Mouse (Mus musculus) lung, adult 2 months (tissue): ENCODE measurements at regions not wholly inside any gene's neighbourhood (a gene's known extent, or its start where the extent isn't known, plus 50 kb on each side); places are given as distances from the start of the nearest gene placed in this dataset.

Source experiments
- CTCF ChIP-seq: fragments of 200-500 bp; IDR thresholded peaks from 2 replicates; pipeline ENCODE4 v1.5.1; 2011; ENCODE audit warnings: mild to moderate bottlenecking, low read length, control low read depth; ENCODE audit not compliant: insufficient read depth
- POLR2A ChIP-seq: fragments of 200-500 bp; IDR thresholded peaks from 2 replicates; pipeline ENCODE4 v1.6.1; 2011; ENCODE audit warnings: low read depth, mild to moderate bottlenecking, control low read depth, low read length, borderline replicate concordance; ENCODE audit errors: extremely low read depth

- TF ChIP-seq POLR2A (no peak), CTCF (no peak)
Observed at GRCm38 (mm10) chr3:21891819-21892480, 184.5 kb upstream of the Tbl1xr1 start.
